Mouse (Mus musculus) midbrain, embryonic 14.5 days (tissue): ENCODE measurements around the gene Lmbr1l. TPM values are rescaled to one million over a fixed set of nuclear protein-coding genes. Genes with fewer than 3 reads are reported as not detected.

Experiments used
- ATAC-seq: fragments of 200-750 bp; cut with Nextera tagmentation; 2 replicates; pipeline ENCODE4 v1.8.0; 2017; ENCODE audit warnings: moderate number of reproducible peaks, moderate library complexity; ENCODE audit not compliant: low FRiP score, low TSS enrichment
- DNase-seq: peaks from one replicate; pipeline ENCODE4 v3.0.0-alpha.2; 2015
- H3K27ac ChIP-seq: fragments of 300-500 bp; sonication (generic); replicated peaks from 2 replicates; pipeline ENCODE4 v1.5.1; 2014; ENCODE audit warnings: mild to moderate bottlenecking, low read depth, low read length, moderate library complexity
- H3K27me3 ChIP-seq: fragments of 300-500 bp; sonication (generic); 2 replicates; pipeline ENCODE4 v1.6.1; 2014; ENCODE audit warnings: low read length, control low read depth, mixed read lengths; ENCODE audit not compliant: control insufficient read depth, insufficient read depth
- H3K36me3 ChIP-seq: fragments of 300-500 bp; sonication (generic); 2 replicates; pipeline ENCODE4 v1.6.1; 2014; ENCODE audit warnings: low read length, control low read depth; ENCODE audit not compliant: control insufficient read depth, insufficient read depth
- H3K4me1 ChIP-seq: fragments of 300-500 bp; sonication (generic); 2 replicates; pipeline ENCODE4 v1.6.1; 2014; ENCODE audit warnings: mild to moderate bottlenecking, antibody characterized with exemption, low read length, control low read depth; ENCODE audit not compliant: control insufficient read depth, insufficient read depth
- H3K4me2 ChIP-seq: fragments of 300-500 bp; sonication (generic); 2 replicates; pipeline ENCODE4 v1.6.1; 2014; ENCODE audit warnings: mild to moderate bottlenecking, low read length, moderate library complexity
- H3K4me3 ChIP-seq: fragments of 300-500 bp; sonication (generic); replicated peaks from 2 replicates; pipeline ENCODE4 v1.5.1; 2014; ENCODE audit warnings: low read depth, low read length
- H3K9ac ChIP-seq: fragments of 300-500 bp; sonication (generic); replicated peaks from 2 replicates; pipeline ENCODE4 v1.6.1; 2014; ENCODE audit warnings: mild to moderate bottlenecking, low read length, moderate library complexity
- H3K9me3 ChIP-seq: fragments of 300-500 bp; sonication (generic); 2 replicates; pipeline ENCODE4 v1.6.1; 2016; ENCODE audit warnings: low read length, control low read depth, mixed read lengths; ENCODE audit not compliant: control insufficient read depth
- WGBS: fragments of 180-500 bp; shearing (Covaris S2); extraction: QIAGEN DNeasy Blood & Tissue Kit; methylation state at CpG from one replicate; pipeline ENCODE4 v1.1.7; 2014; 5-methylcytosine and 5-hydroxymethylcytosine counted together
- polyA plus RNA-seq: library from polyadenylated mRNA; unstranded; fragments of >200 nt; fragmentation: Nextera tagmentation; extraction: Ambion mirVana; gene quantifications from 2 replicates; pipeline ENCODE4 v1.2.1, GENCODE M21; 2014

Gene Lmbr1l
- polyA plus RNA-seq, 1 experiment from 2014 or later: 11.2 TPM

DNA sequence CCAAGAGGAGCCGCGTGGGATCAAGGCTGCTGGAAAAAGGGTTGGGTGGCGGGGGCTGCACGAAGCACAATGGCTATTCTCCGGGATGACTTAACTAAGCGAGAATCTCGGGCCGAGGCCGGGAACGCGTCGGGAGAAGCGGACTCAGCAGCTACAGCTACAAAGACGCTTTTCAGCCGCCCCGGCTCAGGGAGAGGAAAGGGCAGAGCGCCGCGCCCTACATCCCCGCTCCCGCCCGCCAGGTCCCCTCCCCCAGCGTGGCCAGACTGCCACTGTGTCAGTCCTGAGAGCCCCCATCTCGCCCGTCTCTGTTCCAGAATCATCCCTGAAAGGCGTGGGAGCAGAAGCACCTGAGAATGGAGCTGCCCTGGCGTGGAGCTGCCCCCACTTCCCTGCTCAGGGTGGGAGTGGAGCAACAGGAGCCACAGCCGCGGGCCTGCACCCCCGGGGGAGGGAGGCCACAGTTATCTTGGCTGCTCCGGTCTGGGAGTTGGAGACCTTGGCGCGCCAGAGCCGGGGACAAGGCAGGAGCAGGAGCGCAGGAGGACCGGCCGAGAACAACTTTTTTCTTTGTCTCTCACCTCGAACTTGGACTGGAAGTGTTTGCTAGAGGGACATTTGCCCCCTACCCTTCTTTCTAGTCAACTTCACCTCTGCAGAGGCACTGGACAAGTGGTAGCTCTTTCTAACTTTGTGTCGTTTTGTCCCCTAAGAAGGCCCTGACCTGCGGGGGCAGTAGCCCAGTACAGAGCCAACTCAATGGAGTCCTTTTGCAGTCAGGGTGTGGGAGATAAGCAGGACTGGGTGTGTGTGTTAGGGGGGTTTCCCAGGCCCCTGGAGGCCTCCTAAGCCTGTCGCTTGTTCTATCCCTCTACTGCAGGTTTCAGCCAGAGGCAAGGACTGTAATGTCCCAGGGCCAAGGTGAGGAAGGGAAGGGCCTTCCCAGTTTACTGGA lies 22.1 kb downstream of the Lmbr1l start:
- H3K4me2 ChIP-seq: peak overlapping the region; percentile 51
- H3K27me3 ChIP-seq: peaks cover 72% of the 10 kb centered on the region
- 0 out of 2 replicates have a peak, but pooled peaks have one; percentile 11 for ATAC-seq
- WGBS: 2% methylated on average over 41 of the region's 41 CpGs
- H3K9ac ChIP-seq: peak overlapping the region; percentile 39; the same call in 1 of the 2 replicates
- H3K27ac ChIP-seq: no peak overlapping the region
- H3K9me3 ChIP-seq: no peaks in the 10 kb centered on the region
- H3K4me1 ChIP-seq: peaks cover 25% of the 10 kb centered on the region
- peak; percentile 71 for DNase-seq
- no peaks in the 10 kb centered on the region for H3K36me3 ChIP-seq
- peak overlapping the region; percentile 45 for H3K4me3 ChIP-seq

DNA sequence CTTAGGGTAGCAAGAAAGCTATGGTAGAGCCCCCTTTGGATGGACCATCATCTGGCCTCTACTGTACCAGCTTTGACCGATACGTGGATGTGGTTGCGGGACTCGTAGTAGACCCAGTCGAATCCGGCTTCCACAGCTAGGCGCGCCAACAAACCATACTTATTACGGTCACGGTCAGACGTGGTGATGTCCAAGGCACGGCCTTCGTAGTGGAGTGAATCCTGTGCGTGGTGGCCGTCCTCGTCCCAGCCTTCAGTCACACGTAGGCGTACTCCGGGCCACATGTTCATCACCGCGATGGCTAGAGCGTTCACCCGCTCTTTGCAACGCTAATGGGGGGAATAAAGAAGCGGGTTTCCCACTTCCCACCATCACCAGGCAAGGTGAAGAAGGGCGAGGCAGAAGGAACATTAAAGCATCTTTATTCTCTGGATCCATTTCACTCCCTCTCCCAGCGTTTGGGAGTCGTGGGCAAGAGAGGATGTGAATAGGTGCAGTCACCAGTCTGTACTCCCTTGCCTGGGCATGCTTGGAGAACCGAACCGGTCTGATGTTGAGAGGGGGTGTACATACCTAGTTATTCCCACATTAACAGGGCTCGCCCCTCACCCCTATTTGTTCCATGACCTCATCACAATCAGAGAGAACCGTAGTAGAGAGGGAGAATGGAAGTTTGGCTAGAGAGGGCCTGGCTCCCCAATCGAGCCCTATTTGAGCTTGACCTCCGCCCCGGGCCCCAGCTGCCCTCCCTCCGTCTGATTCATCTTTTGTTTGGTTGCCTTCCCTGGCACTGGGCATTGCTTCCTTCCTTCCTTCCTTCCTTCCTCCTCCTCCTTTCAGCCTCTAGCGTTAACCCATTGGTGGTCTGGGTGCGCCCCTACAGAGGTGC lies 23.0 kb downstream of the Lmbr1l start:
- 0 out of 2 replicates have a peak, but pooled peaks have one; percentile 4 for ATAC-seq
- Histone ChIP-seq H3K27me3 (peaks cover 72% of the 10 kb centered on the region), H3K36me3 (no peaks in the 10 kb centered on the region), H3K9ac (peak overlapping the region; percentile 39; the same call in 1 of the 2 replicates), H3K27ac (no peak overlapping the region), H3K4me1 (peaks cover 25% of the 10 kb centered on the region), H3K4me2 (peak overlapping the region; percentile 85), H3K4me3 (peak overlapping the region; percentile 45), H3K9me3 (no peaks in the 10 kb centered on the region)
- DNase-seq: peak; percentile 39
- 4% methylated on average over 38 of the region's 38 CpGs for WGBS

DNA sequence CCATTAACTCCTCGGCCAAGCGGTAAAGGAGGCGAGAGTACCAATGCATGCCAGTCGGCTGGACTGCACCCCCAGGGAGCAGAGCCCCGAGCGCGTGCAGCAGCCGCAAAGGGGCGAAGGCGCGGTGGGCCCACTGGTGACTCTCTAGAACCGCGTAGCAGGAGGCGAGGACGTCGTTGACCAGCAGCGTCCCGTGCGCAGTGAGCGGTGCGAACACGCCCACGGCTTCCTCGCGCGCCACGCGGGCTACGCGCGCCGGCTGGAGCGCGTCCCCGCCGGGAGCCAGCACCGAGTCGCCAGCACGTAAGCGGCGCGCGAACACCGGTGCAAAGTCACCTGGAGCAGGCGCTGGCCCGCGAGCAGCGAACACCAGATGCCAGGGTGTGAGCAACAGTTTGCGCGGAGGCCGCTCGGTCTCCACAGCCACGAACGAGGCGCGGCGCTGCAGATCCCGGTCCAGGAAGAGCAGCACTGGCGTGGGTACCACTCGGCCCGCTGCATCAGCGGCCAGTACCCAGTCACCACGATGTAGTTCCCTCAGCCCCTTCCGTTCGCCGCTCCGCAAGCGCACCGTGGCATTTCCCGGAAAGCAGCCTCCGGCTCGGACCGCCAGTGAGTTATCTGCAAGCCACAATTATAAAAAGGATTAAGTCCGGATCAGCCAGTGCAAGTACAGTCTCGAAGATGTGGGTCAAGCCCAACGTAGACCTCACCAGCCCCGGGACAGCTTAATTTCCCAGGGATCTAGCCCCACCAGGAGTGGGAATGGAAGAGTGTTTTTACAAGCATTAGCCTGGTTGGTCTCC lies 23.9 kb downstream of the Lmbr1l start, which contains the start of gene Rhebl1:
Gene Rhebl1 (minus strand): TSS at position 601 of the 806 bp plus-strand sequence.
- Histone ChIP-seq H3K4me3 (peak within 1 kb of the TSS; percentile 45), H3K4me2 (peak within 1 kb of the TSS; percentile 85), H3K4me1 (peaks cover 25% of the 10 kb centered on the region), H3K27ac (no peak within 1 kb of the TSS), H3K27me3 (peaks cover 69% of the 10 kb centered on the region), H3K36me3 (no peaks in the 10 kb centered on the region), H3K9me3 (no peaks in the 10 kb centered on the region), H3K9ac (peak within 1 kb of the TSS; percentile 45)
- under 1% methylated on average over 77 of the region's 77 CpGs for WGBS
- DNase-seq: peak; percentile 64
- no peak for ATAC-seq

DNA sequence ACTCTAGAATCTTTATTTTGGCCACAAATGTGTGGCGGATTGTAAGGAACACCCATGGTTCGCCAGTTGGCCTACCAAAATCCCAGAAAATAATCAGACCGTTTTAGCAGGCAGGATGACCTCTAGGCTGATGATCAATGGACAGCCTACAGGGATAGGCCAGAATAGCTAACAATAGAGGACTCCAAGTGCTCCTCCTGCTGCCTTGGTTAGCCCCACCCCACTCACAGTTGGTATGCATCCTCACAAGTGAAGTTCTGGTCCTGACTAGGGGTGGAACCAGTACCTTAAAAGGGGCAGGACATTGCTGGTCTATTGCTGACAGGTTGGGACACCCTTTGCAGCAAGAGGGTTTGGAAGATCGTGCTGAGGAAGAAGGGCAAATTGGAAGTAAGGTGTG lies 25.0 kb downstream of the Lmbr1l start:
- no peaks in the 10 kb centered on the region for H3K9me3 ChIP-seq
- no peak overlapping the region for H3K9ac ChIP-seq
- H3K4me2 ChIP-seq: no peak overlapping the region
- DNase-seq: no peak
- H3K27me3 ChIP-seq: peaks cover 58% of the 10 kb centered on the region
- H3K36me3 ChIP-seq: no peaks in the 10 kb centered on the region
- H3K4me1 ChIP-seq: peaks cover 24% of the 10 kb centered on the region
- no peak overlapping the region for H3K4me3 ChIP-seq
- no peak for ATAC-seq
- no peak overlapping the region for H3K27ac ChIP-seq
- WGBS: 38% methylated on average over 4 of the region's 4 CpGs

DNA sequence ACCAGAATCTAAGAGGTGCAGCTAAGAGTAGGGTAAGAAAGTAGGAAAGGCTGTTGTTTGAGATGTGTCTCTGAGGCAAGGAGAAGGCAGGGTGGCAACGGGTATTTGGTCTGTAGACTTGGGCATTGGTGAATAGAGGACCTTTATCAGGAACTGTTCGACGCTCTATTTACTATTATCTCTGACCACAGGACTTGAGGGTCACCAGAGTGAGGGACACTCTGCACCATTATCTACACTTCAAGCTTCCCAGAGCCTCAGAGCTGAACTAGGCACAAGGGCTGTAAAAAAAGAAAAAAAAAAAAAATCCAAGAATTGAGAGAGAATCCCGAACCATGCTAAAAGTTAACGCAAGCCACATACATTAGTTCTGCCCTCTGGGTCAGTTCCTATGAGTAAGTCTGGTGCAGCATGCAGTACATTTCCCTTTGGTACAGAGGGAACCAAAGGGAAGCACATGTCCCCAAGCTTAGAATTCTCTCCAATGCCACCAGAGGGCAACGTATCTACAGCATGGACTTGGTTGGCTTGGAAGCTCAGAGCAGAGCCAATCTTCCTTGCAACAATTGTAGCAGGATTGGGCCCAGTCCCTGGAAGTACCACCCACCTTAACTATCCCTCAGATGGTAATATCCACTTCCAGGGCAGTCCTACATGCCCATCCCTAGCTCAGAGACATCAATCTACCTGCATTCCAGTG lies 26.0 kb downstream of the Lmbr1l start:
- Histone ChIP-seq H3K36me3 (no peaks in the 10 kb centered on the region), H3K9me3 (no peaks in the 10 kb centered on the region), H3K27ac (no peak overlapping the region), H3K27me3 (peaks cover 48% of the 10 kb centered on the region), H3K4me1 (peaks cover 20% of the 10 kb centered on the region; the same call in 1 of the 2 replicates), H3K4me2 (no peak overlapping the region), H3K4me3 (no peak overlapping the region), H3K9ac (no peak overlapping the region)
- peak; percentile 85 for DNase-seq
- no peak for ATAC-seq
- 40% methylated on average over 6 of the region's 6 CpGs for WGBS

DNA sequence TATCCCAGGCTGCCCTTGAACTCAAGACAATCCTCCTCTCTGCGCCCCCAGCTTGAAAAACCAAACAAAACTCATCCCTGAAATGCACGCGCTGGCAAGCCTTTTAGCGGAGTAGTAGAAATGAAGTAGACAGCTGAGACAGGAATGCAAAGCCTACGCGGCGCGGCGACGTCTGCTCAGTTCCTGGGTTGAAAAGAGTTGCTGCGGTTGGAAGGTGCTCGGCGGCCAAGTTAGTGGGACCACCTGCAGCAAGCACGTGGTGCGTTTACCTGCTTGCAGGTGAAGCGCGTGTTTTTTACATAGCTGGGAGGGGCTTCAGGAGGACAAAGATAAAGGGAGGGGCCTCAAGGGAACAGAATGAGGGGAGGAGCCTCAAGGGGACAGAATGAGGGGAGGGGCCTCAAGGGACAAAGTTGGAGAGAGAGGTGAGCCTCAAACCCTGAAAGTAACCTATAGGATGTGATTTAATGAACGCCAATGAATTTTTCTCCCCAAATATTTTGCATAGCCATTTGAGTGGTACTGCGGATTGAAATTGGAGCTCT lies 26.8 kb downstream of the Lmbr1l start:
- DNase-seq: no peak
- WGBS: 12% methylated on average over 19 of the region's 19 CpGs

DNA sequence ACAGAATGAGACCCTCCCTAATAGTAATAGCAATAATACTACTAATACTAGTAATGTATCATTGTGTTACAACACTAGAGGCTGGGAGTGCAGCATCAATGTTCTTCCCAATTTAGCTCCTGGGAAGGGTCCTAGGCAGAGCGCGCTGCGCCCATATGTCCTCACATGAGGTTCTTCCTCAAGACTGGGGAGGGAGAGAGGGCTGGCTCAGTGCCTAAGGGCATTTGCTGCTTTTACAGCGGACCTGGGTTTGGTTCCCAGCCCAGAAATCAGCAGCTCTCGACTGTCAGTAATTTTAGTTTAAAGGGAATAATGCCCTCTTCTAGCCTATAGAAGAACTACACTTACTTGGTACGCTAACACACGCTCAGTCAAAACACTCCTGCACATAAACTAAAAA lies 30.5 kb downstream of the Lmbr1l start:
- H3K4me2 ChIP-seq: no peak overlapping the region
- no peaks in the 10 kb centered on the region for H3K4me1 ChIP-seq
- H3K9me3 ChIP-seq: no peaks in the 10 kb centered on the region
- no peaks in the 10 kb centered on the region for H3K36me3 ChIP-seq
- 89% methylated on average over 7 of the region's 7 CpGs for WGBS
- H3K9ac ChIP-seq: no peak overlapping the region
- H3K4me3 ChIP-seq: no peak overlapping the region
- H3K27me3 ChIP-seq: peaks cover 2% of the 10 kb centered on the region; the same call in 1 of the 2 replicates
- no peak for DNase-seq
- no peak for ATAC-seq
- no peak overlapping the region for H3K27ac ChIP-seq

More for the DNA sequence above, 26.8 kb downstream of the Lmbr1l start:
- no peak overlapping the region for H3K27ac ChIP-seq
- no peaks in the 10 kb centered on the region for H3K36me3 ChIP-seq
- no peak for ATAC-seq
- H3K27me3 ChIP-seq: peaks cover 40% of the 10 kb centered on the region
- H3K9ac ChIP-seq: no peak overlapping the region
- H3K4me1 ChIP-seq: peaks cover 20% of the 10 kb centered on the region; the same call in 1 of the 2 replicates
- H3K4me3 ChIP-seq: no peak overlapping the region
- H3K9me3 ChIP-seq: no peaks in the 10 kb centered on the region
- no peak overlapping the region for H3K4me2 ChIP-seq
